ENCODE assay signal across 7 mouse cellular contexts in the genomic region with DNA sequence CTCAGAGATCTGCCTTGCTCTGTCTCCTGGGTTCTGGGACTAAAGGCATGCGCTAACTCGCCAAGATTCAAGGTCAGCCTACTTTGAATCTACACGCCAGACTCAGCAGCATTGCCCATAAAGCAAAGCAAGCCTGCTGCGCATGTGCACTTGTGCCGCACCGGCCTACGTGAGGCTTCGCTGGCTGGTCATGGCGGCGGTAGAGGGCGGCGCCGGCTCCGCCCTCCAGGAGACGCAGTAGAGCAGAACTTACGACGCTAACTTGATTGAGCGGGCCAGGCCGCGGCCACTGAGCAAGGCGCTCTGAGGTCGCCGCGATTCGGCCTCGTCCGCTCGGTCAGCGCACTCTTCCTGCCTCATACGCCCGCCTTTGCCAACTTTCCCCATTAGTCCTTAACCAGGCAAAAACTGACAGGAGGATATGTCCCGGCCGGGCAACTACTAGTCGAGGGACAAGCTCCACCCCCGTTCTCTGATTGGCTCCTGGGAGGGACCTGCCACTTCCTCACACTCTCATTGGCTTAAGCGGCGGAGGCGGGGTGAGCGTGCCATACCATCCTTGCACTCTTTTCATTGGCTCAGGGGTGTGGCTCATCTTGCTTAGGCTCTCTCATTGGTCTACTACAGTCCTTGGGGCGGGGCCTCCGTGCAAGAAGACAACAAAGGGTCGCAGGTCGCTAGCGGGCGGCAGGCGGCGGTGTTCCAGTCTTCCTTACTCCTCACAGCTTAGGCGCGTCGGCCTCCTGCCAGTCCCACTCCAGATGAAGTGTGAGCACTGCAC. TPM values are rescaled to one million over a fixed set of nuclear protein-coding genes. Genes with fewer than 3 reads are reported as not detected.
DNase-seq lines count a peak whose midpoint lies in the region; ATAC-seq lines count a peak whose summit lies in the region.

A gene (plus strand): TSS at position 690 of the 781 bp plus-strand sequence.

- DNase-seq in adrenal gland, postnatal 14 days: peak; percentile 99
- peak; percentile 99 for DNase-seq in embryonic facial prominence, embryonic 11.5 days (ENCODE audit: low spot score)
- peak; percentile 100 for DNase-seq in kidney, adult 11 months
- peak; percentile 96 for DNase-seq in limb, embryonic 10.5 days (ENCODE audit: low spot score)
- DNase-seq in spleen, adult 12 weeks (ENCODE audit: low spot score): peak; percentile 99

- H3K27me3 ChIP-seq in embryonic facial prominence, embryonic 11.5 days (ENCODE audit: control insufficient read depth, insufficient read depth, low read length): no peaks in the 10 kb centered on the region
- no peaks in the 10 kb centered on the region for H3K27me3 ChIP-seq in limb, embryonic 10.5 days (ENCODE audit: low read depth, poor library complexity, severe bottlenecking)
- H3K27me3 ChIP-seq in midbrain, embryonic 13.5 days: no peaks in the 10 kb centered on the region

- no peaks in the 10 kb centered on the region for H3K9me3 ChIP-seq in embryonic facial prominence, embryonic 11.5 days (replicated peaks; ENCODE audit: control insufficient read depth, low read length)
- no peaks in the 10 kb centered on the region for H3K9me3 ChIP-seq in limb, embryonic 10.5 days (replicated peaks)
- no peaks in the 10 kb centered on the region for H3K9me3 ChIP-seq in midbrain, embryonic 13.5 days

- peak; percentile 99 for ATAC-seq in embryonic facial prominence, embryonic 11.5 days (replicated peaks; ENCODE audit: insufficient number of reproducible peaks, low FRiP score, low TSS enrichment, low read depth)
- ATAC-seq in granulocyte monocyte progenitor cell, adult 5-6 weeks (replicated peaks; ENCODE audit: poor library complexity, severe bottlenecking): peak; percentile 91
- ATAC-seq in midbrain, embryonic 13.5 days: peak; percentile 99

- H3K4me3 ChIP-seq in embryonic facial prominence, embryonic 11.5 days (ENCODE audit: low read depth, low read length): peak within 1 kb of the TSS; percentile 62
- peak within 1 kb of the TSS; percentile 71 for H3K4me3 ChIP-seq in limb, embryonic 10.5 days
- H3K4me3 ChIP-seq in midbrain, embryonic 13.5 days (replicated peaks): peak within 1 kb of the TSS; percentile 79

- peak within 1 kb of the TSS; percentile 97 for H3K27ac ChIP-seq in embryonic facial prominence, embryonic 11.5 days (replicated peaks; ENCODE audit: low read depth, low read length)
- H3K27ac ChIP-seq in limb, embryonic 10.5 days: peak within 1 kb of the TSS; percentile 98
- H3K27ac ChIP-seq in midbrain, embryonic 13.5 days: peak within 1 kb of the TSS; percentile 100

- peak within 1 kb of the TSS; percentile 86 for H3K9ac ChIP-seq in embryonic facial prominence, embryonic 11.5 days (replicated peaks; ENCODE audit: low read length)
- H3K9ac ChIP-seq in midbrain, embryonic 13.5 days (replicated peaks): peak within 1 kb of the TSS; percentile 88

- peak within 1 kb of the TSS; percentile 53 for H3K4me2 ChIP-seq in embryonic facial prominence, embryonic 11.5 days (ENCODE audit: low read depth, low read length)
- H3K4me2 ChIP-seq in midbrain, embryonic 13.5 days (replicated peaks): peak within 1 kb of the TSS; percentile 68

- under 1% methylated on average over 50 of the region's 50 CpGs for WGBS in embryonic facial prominence, embryonic 11.5 days
- under 1% methylated on average over 50 of the region's 50 CpGs for WGBS in limb, embryonic 10.5 days
- WGBS in midbrain, embryonic 13.5 days: under 1% methylated on average over 50 of the region's 50 CpGs

- H3K4me1 ChIP-seq in embryonic facial prominence, embryonic 11.5 days (ENCODE audit: control insufficient read depth, insufficient read depth, low read length): no peaks in the 10 kb centered on the region
- peaks cover 14% of the 10 kb centered on the region; the same call in 1 of the 2 replicates for H3K4me1 ChIP-seq in limb, embryonic 10.5 days
- peaks cover 47% of the 10 kb centered on the region for H3K4me1 ChIP-seq in midbrain, embryonic 13.5 days (replicated peaks)

- H3K36me3 ChIP-seq in embryonic facial prominence, embryonic 11.5 days (replicated peaks; ENCODE audit: control insufficient read depth, insufficient read depth, low read depth, low read length): no peaks in the 10 kb centered on the region; the same call in 1 of the 2 replicates
- H3K36me3 ChIP-seq in limb, embryonic 10.5 days: peaks cover 31% of the 10 kb centered on the region
- peaks cover 26% of the 10 kb centered on the region for H3K36me3 ChIP-seq in midbrain, embryonic 13.5 days

RNA-seq across cellular contexts. Expression of the gene that starts here (rescaled TPM):
- 29.9 and 36.5 TPM in 2 replicates for total RNA-seq in adrenal gland, postnatal 14 days (2021)
- polyA plus RNA-seq in embryonic facial prominence, embryonic 11.5 days (2014; fragmentation: Nextera tagmentation; extraction: Ambion mirVana): 62.2 and 66.4 TPM in 2 replicates
- total RNA-seq in granulocyte monocyte progenitor cell, adult 5-6 weeks (2014; fragmentation: Nextera tagmentation): 10.4 and 22.0 TPM in 2 replicates
- 14.7 and 21.0 TPM in 2 replicates for total RNA-seq in granulocyte monocyte progenitor cell, adult 5-6 weeks (2017)
- 40.8 and 60.4 TPM in 2 replicates for polyA plus RNA-seq in limb, embryonic 10.5 days (2016; fragmentation: Nextera tagmentation; extraction: Ambion mirVana)
- polyA plus RNA-seq in midbrain, embryonic 13.5 days (2015; fragmentation: Nextera tagmentation; extraction: Ambion mirVana): 105 and 108 TPM in 2 replicates

Comparison
In these comparisons a context has a peak if more than half of its experiments do, and no peak if none do; other contexts are left out.
1. Peak in every context shown above with its lines: DNase-seq, ATAC-seq, H3K4me3 ChIP-seq and H3K27ac ChIP-seq.